Mouse (Mus musculus) brown adipose tissue, adult 24 weeks (tissue): Measurements from ENCODE around the gene Rdh13. TPM values are rescaled to one million over a fixed set of nuclear protein-coding genes. Genes with fewer than 3 reads are reported as not detected.

Source experiments
- polyA plus RNA-seq: library from polyadenylated mRNA; stranded (reverse); fragments of >200 nt; gene quantifications from 2 replicates; pipeline ENCODE4 v1.2.4, GENCODE M21; 2012; ENCODE audit not compliant: missing spikeins, insufficient read depth, insufficient read length

Rdh13 gene
- polyA plus RNA-seq, 1 experiment, result 15.1 TPM

Other genes starting within 250 kb of the Rdh13 start
- gene Lilra5, start 207.9 kb downstream of the Rdh13 start, polyA plus RNA-seq, result 0.88 and 1.1 TPM in 2 replicates
- not detected in 2 replicates for gene Ncr1, start 107.9 kb downstream of the Rdh13 start, polyA plus RNA-seq
- not detected in 2 replicates for gene Gp6, start 47.9 kb downstream of the Rdh13 start, polyA plus RNA-seq
- gene Eps8l1, start 15.0 kb upstream of the Rdh13 start, polyA plus RNA-seq, result 2.2 and 2.3 TPM in 2 replicates
- gene Ppp1r12c, start 56.0 kb upstream of the Rdh13 start, polyA plus RNA-seq, result 32.9 and 42.2 TPM in 2 replicates
- 25.6 and 40.1 TPM in 2 replicates for gene Tnnt1, start 70.7 kb upstream of the Rdh13 start, polyA plus RNA-seq
- not detected in 2 replicates for gene Tnni3, start 78.6 kb upstream of the Rdh13 start, polyA plus RNA-seq
- not detected in 2 replicates for gene Dnaaf3, start 86.8 kb upstream of the Rdh13 start, polyA plus RNA-seq
- not detected in 2 replicates for gene Syt5, start 101.9 kb upstream of the Rdh13 start, polyA plus RNA-seq
- not detected in 2 replicates for gene Ptprh, start 158.4 kb upstream of the Rdh13 start, polyA plus RNA-seq
- 1.0 and 2.2 TPM in 2 replicates for gene Tmem86b, start 185.8 kb upstream of the Rdh13 start, polyA plus RNA-seq
- gene Ppp6r1, start 213.4 kb upstream of the Rdh13 start, polyA plus RNA-seq, result 31.0 and 46.4 TPM in 2 replicates
- gene Hspbp1, start 239.4 kb upstream of the Rdh13 start, polyA plus RNA-seq, result 21.7 and 23.6 TPM in 2 replicates
- 0.63 TPM in 2 replicates for gene Brsk1, start 245.0 kb upstream of the Rdh13 start, polyA plus RNA-seq